Mouse (Mus musculus): ENCODE results near the gene Drd4.

- TF ChIP-seq CTCF (IDR thresholded peaks at IDR 0.05; ENCODE audit: low read depth, low read length) (no peak), POLR2A (IDR thresholded peaks at IDR 0.05; ENCODE audit: borderline replicate concordance, low read depth, low read length) (no peak)
These were observed 23.1 kb upstream of the Drd4 start for GRCm38 (mm10) chr7:141268466-141269272.

All from bone marrow macrophage, adult 2 months (primary cell).